Mouse (Mus musculus) cortical plate, adult 2 months (tissue): Measurements from ENCODE around the gene Suclg1. TPM values are rescaled to one million over a fixed set of nuclear protein-coding genes. Genes with fewer than 3 reads are reported as not detected.
A peak's percentile ranks its signal among the peaks of the same experiment; 100 is the strongest.

ENCODE experiments used
- H3K27ac ChIP-seq: fragments of 200-500 bp; 2 replicates; pipeline ENCODE4 v1.5.1; 2012; ENCODE audit warnings: low read length, control low read depth, inconsistent platforms; ENCODE audit not compliant: insufficient read depth
- H3K4me1 ChIP-seq: fragments of 200-500 bp; 2 replicates; pipeline ENCODE4 v1.6.1; 2011; ENCODE audit warnings: low read length; ENCODE audit not compliant: control insufficient read depth, insufficient read depth
- H3K4me3 ChIP-seq: fragments of 200-500 bp; 2 replicates; pipeline ENCODE4 v1.5.1; 2011; ENCODE audit warnings: mild to moderate bottlenecking, low read length, control low read depth; ENCODE audit not compliant: insufficient read depth
- CTCF ChIP-seq: fragments of 200-500 bp; IDR thresholded peaks from 2 replicates; pipeline ENCODE4 v1.5.1; 2011; ENCODE audit warnings: mild to moderate bottlenecking, control low read depth, low read length; ENCODE audit not compliant: insufficient read depth; ENCODE audit errors: extremely low read depth
- POLR2A ChIP-seq: fragments of 200-500 bp; IDR thresholded peaks from 2 replicates; pipeline ENCODE4 v1.6.1; 2011; ENCODE audit warnings: mild to moderate bottlenecking, low read length, control low read depth; ENCODE audit not compliant: insufficient read depth; ENCODE audit errors: extremely low read depth
- polyA plus RNA-seq: library from polyadenylated mRNA; depleted of rRNA; stranded (reverse); fragments of >200 nt; gene quantifications from 2 replicates; pipeline ENCODE4 v1.2.3, GENCODE M21; 2012; rRNA removed

Gene Suclg1
- polyA plus RNA-seq: 130 and 133 TPM in 2 replicates

GRCm38 (mm10) chr6:73248237-73249048, at the start of gene Suclg1:
Gene Suclg1 (plus strand): TSS chr6:73248382.
- Histone ChIP-seq H3K27ac (peak within 1 kb of the TSS; percentile 85), H3K4me3 (peak within 1 kb of the TSS; percentile 76), H3K4me1 (peaks cover 5% of the 10 kb centered on the region; the same call in 1 of the 2 replicates)
- no peak for TF ChIP-seq CTCF
- TF ChIP-seq POLR2A: peak; percentile 82

GRCm38 (mm10) chr6:73203724-73204123, 44.5 kb upstream of the Suclg1 start:
- H3K27ac ChIP-seq: no peak overlapping the region
- TF ChIP-seq POLR2A (no peak), CTCF (no peak)
- H3K4me1 ChIP-seq: no peaks in the 10 kb centered on the region
- no peak overlapping the region for H3K4me3 ChIP-seq

- no peak overlapping the region for H3K4me3 ChIP-seq
- H3K27ac ChIP-seq: no peak overlapping the region
- TF ChIP-seq POLR2A: no peak
- no peak for TF ChIP-seq CTCF
- H3K4me1 ChIP-seq: peaks cover 3% of the 10 kb centered on the region; the same call in 1 of the 2 replicates
Measured at GRCm38 (mm10) chr6:73204937-73205336, 43.2 kb upstream of the Suclg1 start.

GRCm38 (mm10) chr6:73209598-73209997, 38.6 kb upstream of the Suclg1 start:
- Histone ChIP-seq H3K4me1 (peaks cover 3% of the 10 kb centered on the region; the same call in 1 of the 2 replicates), H3K27ac (no peak overlapping the region), H3K4me3 (no peak overlapping the region)
- TF ChIP-seq CTCF (no peak), POLR2A (no peak)

GRCm38 (mm10) chr6:73210445-73210972, 37.7 kb upstream of the Suclg1 start:
- TF ChIP-seq POLR2A (no peak), CTCF (no peak)
- no peak overlapping the region for H3K27ac ChIP-seq
- H3K4me1 ChIP-seq: peaks cover 3% of the 10 kb centered on the region; the same call in 1 of the 2 replicates
- no peak overlapping the region for H3K4me3 ChIP-seq

GRCm38 (mm10) chr6:73211036-73211435, 37.1 kb upstream of the Suclg1 start:
- Histone ChIP-seq H3K27ac (no peak overlapping the region), H3K4me3 (no peak overlapping the region)
- TF ChIP-seq POLR2A: no peak
- no peak for TF ChIP-seq CTCF

GRCm38 (mm10) chr6:73211602-73212001, 36.6 kb upstream of the Suclg1 start:
- H3K27ac ChIP-seq: no peak overlapping the region
- TF ChIP-seq CTCF (no peak), POLR2A (no peak)
- peaks cover 3% of the 10 kb centered on the region; the same call in 1 of the 2 replicates for H3K4me1 ChIP-seq
- H3K4me3 ChIP-seq: no peak overlapping the region

More at GRCm38 (mm10) chr6:73211036-73211435, 37.1 kb upstream of the Suclg1 start:
- H3K4me1 ChIP-seq: peaks cover 3% of the 10 kb centered on the region; the same call in 1 of the 2 replicates

- Histone ChIP-seq H3K4me3 (peak within 1 kb of the TSS; percentile 36), H3K4me1 (no peaks in the 10 kb centered on the region), H3K27ac (no peak within 1 kb of the TSS; the same call in 1 of the 2 replicates)
- TF ChIP-seq POLR2A (peak; percentile 57; the same call in 1 of the 2 replicates), CTCF (no peak)
Measured at GRCm38 (mm10) chr6:73221189-73221957, 26.8 kb upstream of the Suclg1 start, which contains the start of gene Dnah6. Gene Dnah6 (minus strand): TSS chr6:73221651.
